Mouse (Mus musculus) layer of hippocampus, adult 2 months (tissue): ENCODE measurements at regions not wholly inside any gene's neighbourhood (a gene's known extent, or its start where the extent isn't known, plus 50 kb on each side); places are given as distances from the start of the nearest gene placed in this dataset.

Experiments used
- DNase-seq, 2 experiments: peaks; one replicate each; pipeline ENCODE4 v3.0.0; 2022; ENCODE audit warnings: low spot score in 2 of 2
- H3K27ac ChIP-seq: fragments of 200-600 bp; 2 replicates; pipeline ENCODE4 v1.8.1; 2022
- H3K4me3 ChIP-seq: fragments of 200-600 bp; 2 replicates; pipeline ENCODE4 v1.8.1; 2022; ENCODE audit warnings: mild to moderate bottlenecking
- CTCF ChIP-seq: fragments of 200-600 bp; conservative IDR thresholded peaks from 2 replicates; pipeline ENCODE4 v1.8.1; 2022; ENCODE audit warnings: antibody characterized with exemption, mild to moderate bottlenecking, moderate library complexity

- H3K27ac ChIP-seq, result no peak overlapping the region
- no peak for TF ChIP-seq CTCF
- DNase-seq, result no peak
- H3K4me3 ChIP-seq, result no peak overlapping the region
Measured at GRCm38 (mm10) chr12:29100042-29100570, 348.5 kb downstream of the Eipr1 start.

GRCm38 (mm10) chr12:29106893-29107719, 355.5 kb downstream of the Eipr1 start:
- H3K27ac ChIP-seq, result no peak overlapping the region
- H3K4me3 ChIP-seq, result no peak overlapping the region
- no peak for TF ChIP-seq CTCF
- DNase-seq, result no peak

- no peak overlapping the region for H3K27ac ChIP-seq
- TF ChIP-seq CTCF, result no peak
- DNase-seq, result no peak
- H3K4me3 ChIP-seq, result no peak overlapping the region
Measured at GRCm38 (mm10) chr12:29107720-29108051, 356.1 kb downstream of the Eipr1 start.

- no peak for TF ChIP-seq CTCF
- no peak for DNase-seq
- Histone ChIP-seq H3K4me3 (no peak overlapping the region), H3K27ac (no peak overlapping the region)
Measured at GRCm38 (mm10) chr12:29118336-29118735, 366.7 kb downstream of the Eipr1 start.

GRCm38 (mm10) chr12:29121159-29121558, 369.6 kb downstream of the Eipr1 start:
- Histone ChIP-seq H3K4me3 (no peak overlapping the region), H3K27ac (peak overlapping the region; percentile 5; the same call in 1 of the 2 replicates)
- no peak for DNase-seq
- TF ChIP-seq CTCF, result no peak

- Histone ChIP-seq H3K27ac (no peak overlapping the region), H3K4me3 (no peak overlapping the region)
- TF ChIP-seq CTCF, result no peak
- DNase-seq, result no peak
Measured at GRCm38 (mm10) chr12:29122931-29123330, 371.3 kb downstream of the Eipr1 start.

GRCm38 (mm10) chr12:29124079-29124668, 372.6 kb downstream of the Eipr1 start:
- no peak for TF ChIP-seq CTCF
- Histone ChIP-seq H3K27ac (peak overlapping the region; percentile 55), H3K4me3 (no peak overlapping the region)
- peak in 1 of 2 experiments; percentile 41 for DNase-seq

- DNase-seq, result no peak
Measured at GRCm38 (mm10) chr12:29128844-29129243, 377.2 kb downstream of the Eipr1 start.

GRCm38 (mm10) chr12:29129331-29129730, 377.7 kb downstream of the Eipr1 start:
- DNase-seq, result no peak
- Histone ChIP-seq H3K27ac (0 out of 2 replicates have a peak overlapping the region, but pooled peaks have one; percentile 36), H3K4me3 (no peak overlapping the region)
- TF ChIP-seq CTCF, result no peak

More at GRCm38 (mm10) chr12:29128844-29129243, 377.2 kb downstream of the Eipr1 start:
- Histone ChIP-seq H3K4me3 (no peak overlapping the region), H3K27ac (no peak overlapping the region)
- peak; percentile 66 for TF ChIP-seq CTCF

GRCm38 (mm10) chr12:29134326-29134725, 382.7 kb downstream of the Eipr1 start:
- no peak for DNase-seq
- no peak overlapping the region for H3K27ac ChIP-seq
- no peak overlapping the region for H3K4me3 ChIP-seq
- TF ChIP-seq CTCF, result no peak

- peak; percentile 44 to 67 for DNase-seq
- Histone ChIP-seq H3K4me3 (no peak overlapping the region), H3K27ac (peak overlapping the region; percentile 72)
- TF ChIP-seq CTCF, result no peak
Measured at GRCm38 (mm10) chr12:29136850-29137268, 385.3 kb downstream of the Eipr1 start.

GRCm38 (mm10) chr12:29137455-29137854, 385.9 kb downstream of the Eipr1 start:
- no peak for DNase-seq

GRCm38 (mm10) chr12:29140576-29140975, 387.6 kb upstream of the Myt1l start:
- no peak for TF ChIP-seq CTCF
- H3K27ac ChIP-seq, result peak overlapping the region; percentile 89

More at GRCm38 (mm10) chr12:29137455-29137854, 385.9 kb downstream of the Eipr1 start:
- no peak for TF ChIP-seq CTCF
- H3K4me3 ChIP-seq, result no peak overlapping the region
- H3K27ac ChIP-seq, result peak overlapping the region; percentile 72

More at GRCm38 (mm10) chr12:29140576-29140975, 387.6 kb upstream of the Myt1l start:
- no peak for DNase-seq
- H3K4me3 ChIP-seq, result no peak overlapping the region
